Mouse (Mus musculus) layer of hippocampus, adult 11-12 months (tissue): ENCODE measurements at regions not wholly inside any gene's neighbourhood (a gene's known extent, or its start where the extent isn't known, plus 50 kb on each side); places are given as distances from the start of the nearest gene placed in this dataset.

Experiments
- DNase-seq: peaks from one replicate; pipeline ENCODE4 v3.0.0; 2022; ENCODE audit warnings: low spot score

- no peak for DNase-seq
Measured at GRCm38 (mm10) chr2:80717979-80718378, 100.9 kb downstream of the Nup35 start.

GRCm38 (mm10) chr2:80724085-80724484 lies 107.0 kb downstream of the Nup35 start:
- DNase-seq: peak; percentile 23

GRCm38 (mm10) chr2:80731324-80731723 lies 114.3 kb downstream of the Nup35 start:
- DNase-seq: peak; percentile 28

- no peak for DNase-seq
Measured at GRCm38 (mm10) chr2:80746737-80747136, 129.7 kb downstream of the Nup35 start.

GRCm38 (mm10) chr2:80762013-80762612 lies 145.1 kb downstream of the Nup35 start:
- DNase-seq: peak; percentile 76

- DNase-seq: no peak
Measured at GRCm38 (mm10) chr2:80771176-80771575, 154.1 kb downstream of the Nup35 start.

- DNase-seq: no peak
Measured at GRCm38 (mm10) chr2:80772455-80772854, 155.4 kb downstream of the Nup35 start.

GRCm38 (mm10) chr2:80786370-80786769 lies 169.3 kb downstream of the Nup35 start:
- DNase-seq: no peak

GRCm38 (mm10) chr2:80793345-80794147 lies 176.5 kb downstream of the Nup35 start:
- DNase-seq: no peak

GRCm38 (mm10) chr2:80794148-80794507 lies 177.1 kb downstream of the Nup35 start:
- no peak for DNase-seq

- DNase-seq: no peak
Measured at GRCm38 (mm10) chr2:80819268-80819667, 202.2 kb downstream of the Nup35 start.

GRCm38 (mm10) chr2:80851056-80851455 lies 234.0 kb downstream of the Nup35 start:
- DNase-seq: peak; percentile 25

GRCm38 (mm10) chr2:80855214-80855613 lies 238.2 kb downstream of the Nup35 start:
- DNase-seq: no peak

- DNase-seq: no peak
Measured at GRCm38 (mm10) chr2:80870046-80870445, 253.0 kb downstream of the Nup35 start.

GRCm38 (mm10) chr2:80870458-80870857 lies 253.4 kb downstream of the Nup35 start:
- no peak for DNase-seq

GRCm38 (mm10) chr2:80871356-80871755 lies 254.3 kb downstream of the Nup35 start:
- DNase-seq: no peak

GRCm38 (mm10) chr2:80878437-80878836 lies 261.4 kb downstream of the Nup35 start:
- DNase-seq: no peak

- DNase-seq: no peak
Measured at GRCm38 (mm10) chr2:80884231-80884630, 267.2 kb downstream of the Nup35 start.

- DNase-seq: no peak
Measured at GRCm38 (mm10) chr2:80902050-80902449, 285.0 kb downstream of the Nup35 start.

- no peak for DNase-seq
Measured at GRCm38 (mm10) chr2:80913478-80913877, 296.4 kb downstream of the Nup35 start.

GRCm38 (mm10) chr2:80945521-80945920 lies 328.5 kb downstream of the Nup35 start:
- DNase-seq: no peak

GRCm38 (mm10) chr2:80966766-80967165 lies 349.7 kb downstream of the Nup35 start:
- no peak for DNase-seq

GRCm38 (mm10) chr2:80967260-80967659 lies 350.2 kb downstream of the Nup35 start:
- DNase-seq: no peak

- peak; percentile 9 for DNase-seq
Measured at GRCm38 (mm10) chr2:80969354-80969753, 352.3 kb downstream of the Nup35 start.
